Mouse (Mus musculus): ENCODE measurements around the gene Zbtb7b. TPM values are rescaled to one million over a fixed set of nuclear protein-coding genes. Genes with fewer than 3 reads are reported as not detected.
A peak's percentile ranks its signal among the peaks of the same experiment; 100 is the strongest.

Zbtb7b gene
- total RNA-seq, 2 experiments from 2014 or later, result 12.4 to 13.2 TPM

GRCm38 (mm10) chr3:89337721-89338578 lies 56.6 kb downstream of the Zbtb7b start, which contains the start of gene Efna4:
Gene Efna4, minus strand, starts transcription at chr3:89338028.
- no peak for DNase-seq (ENCODE audit: extremely low spot score in 1 of 2, low spot score in 2 of 2)
- Histone ChIP-seq H3K4me3 (peak within 1 kb of the TSS; percentile 52), H3K27ac (no peak within 1 kb of the TSS)
- no peak for TF ChIP-seq CTCF (IDR thresholded peaks at IDR 0.05)
- intact Hi-C loops (cut with DNase I), result no loop called here

- no peak for TF ChIP-seq CTCF (IDR thresholded peaks at IDR 0.05)
- intact Hi-C loops (cut with DNase I), result no loop called here
- Histone ChIP-seq H3K27ac (no peak overlapping the region), H3K4me3 (peak overlapping the region; percentile 52)
- no peak for DNase-seq (ENCODE audit: extremely low spot score in 1 of 2, low spot score in 2 of 2)
Measured at GRCm38 (mm10) chr3:89337062-89337720, 57.4 kb downstream of the Zbtb7b start.

- no peak overlapping the region for H3K27ac ChIP-seq
- intact Hi-C loops (cut with DNase I), result no loop called here
- no peak for TF ChIP-seq CTCF (IDR thresholded peaks at IDR 0.05)
- no peak overlapping the region for H3K4me3 ChIP-seq
- no peak for DNase-seq (ENCODE audit: extremely low spot score in 1 of 2, low spot score in 2 of 2)
Measured at GRCm38 (mm10) chr3:89336529-89336928, 58.0 kb downstream of the Zbtb7b start.

- intact Hi-C loops (cut with DNase I), result no loop called here
- TF ChIP-seq CTCF (IDR thresholded peaks at IDR 0.05), result no peak
- Histone ChIP-seq H3K27ac (no peak overlapping the region), H3K4me3 (no peak overlapping the region)
- DNase-seq (ENCODE audit: extremely low spot score in 1 of 2, low spot score in 2 of 2), result no peak
Measured at GRCm38 (mm10) chr3:89333053-89333452, 61.5 kb downstream of the Zbtb7b start.

- no peak overlapping the region for H3K4me3 ChIP-seq
- intact Hi-C loops (cut with DNase I), result no loop called here
- no peak for TF ChIP-seq CTCF (IDR thresholded peaks at IDR 0.05)
- H3K27ac ChIP-seq, result no peak overlapping the region
- no peak for DNase-seq (ENCODE audit: extremely low spot score in 1 of 2, low spot score in 2 of 2)
Measured at GRCm38 (mm10) chr3:89332476-89332875, 62.1 kb downstream of the Zbtb7b start.

- intact Hi-C loops (cut with DNase I), result no loop called here
- Histone ChIP-seq H3K27ac (no peak overlapping the region), H3K4me3 (no peak overlapping the region)
- DNase-seq (ENCODE audit: extremely low spot score in 1 of 2, low spot score in 2 of 2), result no peak
- TF ChIP-seq CTCF (IDR thresholded peaks at IDR 0.05), result no peak
Measured at GRCm38 (mm10) chr3:89332013-89332412, 62.6 kb downstream of the Zbtb7b start.

- TF ChIP-seq CTCF (IDR thresholded peaks at IDR 0.05), result no peak
- H3K4me3 ChIP-seq, result no peak overlapping the region
- H3K27ac ChIP-seq, result no peak overlapping the region
- intact Hi-C loops (cut with DNase I), result no loop called here
- no peak for DNase-seq (ENCODE audit: extremely low spot score in 1 of 2, low spot score in 2 of 2)
Measured at GRCm38 (mm10) chr3:89331561-89331960, 63.0 kb downstream of the Zbtb7b start.

- Histone ChIP-seq H3K27ac (no peak overlapping the region), H3K4me3 (no peak overlapping the region)
- intact Hi-C loops (cut with DNase I), result no loop called here
- no peak for TF ChIP-seq CTCF (IDR thresholded peaks at IDR 0.05)
- DNase-seq (ENCODE audit: extremely low spot score in 1 of 2, low spot score in 2 of 2), result no peak
Measured at GRCm38 (mm10) chr3:89330948-89331347, 63.6 kb downstream of the Zbtb7b start.

- no peak for DNase-seq (ENCODE audit: extremely low spot score in 1 of 2, low spot score in 2 of 2)
- H3K27ac ChIP-seq, result no peak overlapping the region
- no peak for TF ChIP-seq CTCF (IDR thresholded peaks at IDR 0.05)
- H3K4me3 ChIP-seq, result no peak overlapping the region
- intact Hi-C loops (cut with DNase I), result no loop called here
Measured at GRCm38 (mm10) chr3:89330346-89330745, 64.2 kb downstream of the Zbtb7b start.

- H3K27ac ChIP-seq, result no peak overlapping the region
- intact Hi-C loops (cut with DNase I), result no loop called here
- no peak for DNase-seq (ENCODE audit: extremely low spot score in 1 of 2, low spot score in 2 of 2)
- no peak overlapping the region for H3K4me3 ChIP-seq
- no peak for TF ChIP-seq CTCF (IDR thresholded peaks at IDR 0.05)
Measured at GRCm38 (mm10) chr3:89328623-89329022, 66.0 kb downstream of the Zbtb7b start.

Other genes starting within 250 kb of the Zbtb7b start
- 10 to 100 TPM; 14.9 to 20.9 TPM for gene Hcn3, start 234.6 kb downstream of the Zbtb7b start, total RNA-seq (2021)
- gene Clk2, start 230.0 kb downstream of the Zbtb7b start, total RNA-seq (2021), result 10 to 100 TPM; 45.6 to 46.3 TPM
- 10 to 100 TPM; 64.0 to 64.7 TPM for gene Scamp3, start 217.3 kb downstream of the Zbtb7b start, total RNA-seq (2021)
- gene Fam189b, start 211.6 kb downstream of the Zbtb7b start, total RNA-seq (2021), result 10 to 100 TPM; 56.9 to 60.4 TPM
- gene Gba, start 191.8 kb downstream of the Zbtb7b start, total RNA-seq (2021), result 10 to 100 TPM; 64.9 to 66.8 TPM
- 10 to 100 TPM; 21.2 to 21.9 TPM for gene Thbs3, start 179.6 kb downstream of the Zbtb7b start, total RNA-seq (2021)
- 10 to 100 TPM; 96.2 to 99.9 TPM for gene Mtx1, start 167.7 kb downstream of the Zbtb7b start, total RNA-seq (2021)
- under 1 TPM; 0.29 to 0.33 TPM for gene Muc1, start 165.7 kb downstream of the Zbtb7b start, total RNA-seq (2021)
- 10 to 100 TPM; 63.2 to 71.4 TPM for gene Krtcap2, start 148.8 kb downstream of the Zbtb7b start, total RNA-seq (2021)
- 10 to 100 TPM; 82.8 to 85.1 TPM for gene Trim46, start 148.5 kb downstream of the Zbtb7b start, total RNA-seq (2021)
- 10 to 100 TPM; 50.9 to 53.1 TPM for gene Dpm3, start 135.4 kb downstream of the Zbtb7b start, total RNA-seq (2021)
- gene Slc50a1, start 124.2 kb downstream of the Zbtb7b start, total RNA-seq (2021), result 10 to 100 TPM; 36.0 to 38.6 TPM
- gene Efna1, start 113.6 kb downstream of the Zbtb7b start, total RNA-seq (2021), result 1 to 10 TPM; 5.5 to 5.9 TPM
- 10 to 100 TPM; 49.3 to 55.0 TPM for gene Efna3, start 71.8 kb downstream of the Zbtb7b start, total RNA-seq (2021)
- under 1 TPM in 1 of 2 experiments, not detected in 1; 0.21 TPM for gene Efna4, start 56.7 kb downstream of the Zbtb7b start, total RNA-seq (2021)
- gene Adam15, start 44.8 kb downstream of the Zbtb7b start, total RNA-seq (2021), result 100 to 1,000 TPM; 106 to 115 TPM
- under 1 TPM; 0.29 to 0.40 TPM for gene Dcst2, start 32.8 kb downstream of the Zbtb7b start, total RNA-seq (2021)
- gene Dcst1, start 29.5 kb downstream of the Zbtb7b start, total RNA-seq (2021), result under 1 TPM in 1 of 2 experiments, not detected in 1; 0.28 TPM
- gene Lenep, start 8.0 kb upstream of the Zbtb7b start, total RNA-seq (2021), result 1 to 10 TPM; 1.1 to 3.5 TPM
- gene Flad1, start 17.1 kb upstream of the Zbtb7b start, total RNA-seq (2021), result 10 to 100 TPM; 34.5 to 37.8 TPM
- 1 to 10 TPM; 1.8 to 2.3 TPM for gene Cks1b, start 23.6 kb upstream of the Zbtb7b start, total RNA-seq (2021)
- gene Shc1, start 23.7 kb upstream of the Zbtb7b start, total RNA-seq (2021), result 10 to 100 TPM; 12.9 to 16.4 TPM
- 10 to 100 TPM; 51.0 to 54.5 TPM for gene Pygo2, start 35.4 kb upstream of the Zbtb7b start, total RNA-seq (2021)
- gene Pbxip1, start 41.9 kb upstream of the Zbtb7b start, total RNA-seq (2021), result 10 to 100 TPM; 33.8 to 34.8 TPM
- gene Pmvk, start 59.8 kb upstream of the Zbtb7b start, total RNA-seq (2021), result 10 to 100 TPM; 32.1 to 35.0 TPM
- 10 to 100 TPM; 18.2 to 27.3 TPM for gene Kcnn3, start 125.4 kb upstream of the Zbtb7b start, total RNA-seq (2021)

Data from left cerebral cortex, adult 2 months (tissue).